Mouse (Mus musculus): Measurements from ENCODE around the gene Nfe2. TPM values are rescaled to one million over a fixed set of nuclear protein-coding genes. Genes with fewer than 3 reads are reported as not detected.

Nfe2 gene
- polyA plus RNA-seq, 2 experiments, result 175 to 178 TPM

- Histone ChIP-seq H3K36me3 (replicated peaks; ENCODE audit: control insufficient read depth, insufficient read depth, low read depth) (no peaks in the 10 kb centered on the region), H3K4me3 (ENCODE audit: insufficient read depth in 1 of 2, low read depth in 2 of 2, low read length in 2 of 2) (peak overlapping the region; percentile 33 to 55), H3K4me1 (replicated peaks; ENCODE audit: control insufficient read depth in 2 of 2, insufficient read depth in 2 of 2, low read length in 1 of 2) (peaks cover 5 to 35% of the 10 kb centered on the region in 2 experiments; a peak in 3 of 4 replicates), H3K9me3 (ENCODE audit: control insufficient read depth, low read length) (no peaks in the 10 kb centered on the region), H3K27ac (no peak overlapping the region), H3K9ac (replicated peaks) (no peak overlapping the region; the same call in 1 of the 2 replicates), H3K4me2 (ENCODE audit: low read depth) (peak overlapping the region; percentile 82), H3K27me3 (ENCODE audit: control insufficient read depth, insufficient read depth, low read length) (peaks cover 30% of the 10 kb centered on the region)
- TF ChIP-seq EP300 (IDR thresholded peaks at IDR 0.05; ENCODE audit: low read depth) (no peak), CTCF (IDR thresholded peaks at IDR 0.05; ENCODE audit: low read depth) (no peak)
- no peak for ATAC-seq (ENCODE audit: insufficient read depth)
- no peak for DNase-seq (ENCODE audit: low read depth in 3 of 3, low spot score in 3 of 3)
- under 1% methylated on average over 9 of the region's 9 CpGs for WGBS (ENCODE audit: insufficient replicate concordance)
These were observed 46.4 kb upstream of the Nfe2 start for GRCm38 (mm10) chr15:103304616-103304969.

DNA sequence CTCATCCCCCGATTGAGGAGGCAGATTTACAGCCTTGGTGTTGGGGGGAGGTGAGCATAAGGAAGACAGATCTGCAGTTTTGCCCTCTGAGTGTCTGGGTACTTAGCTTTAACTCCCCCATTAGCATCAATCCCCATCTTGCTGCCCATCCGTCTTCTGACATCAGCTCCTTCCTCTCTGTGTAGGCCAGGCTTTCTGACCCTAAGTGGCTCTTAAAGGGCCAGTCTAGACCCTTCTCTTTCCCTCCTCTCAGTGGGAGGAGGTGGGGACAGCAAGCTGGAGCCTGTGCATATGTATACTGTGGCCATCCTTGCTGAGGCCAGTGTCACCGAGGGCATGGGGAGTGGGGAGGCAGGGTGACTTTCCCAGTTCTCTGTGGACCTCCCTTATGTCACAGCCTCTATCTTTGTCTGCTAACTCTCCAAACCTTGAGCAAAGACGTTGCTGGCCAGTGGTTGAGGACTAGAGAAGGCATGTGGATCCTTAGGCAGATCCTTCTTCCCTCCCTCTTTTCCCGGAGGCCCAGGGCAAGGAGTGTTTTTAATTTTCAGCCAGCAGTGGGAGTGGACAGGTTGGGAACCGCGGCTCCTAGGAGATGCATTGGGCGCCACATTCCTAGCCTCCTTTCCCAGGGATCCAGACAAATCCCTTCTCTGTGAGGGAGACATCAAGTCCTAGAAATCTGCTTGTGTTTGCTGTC, 45.9 kb upstream of the Nfe2 start:
- H3K4me1 ChIP-seq (replicated peaks; ENCODE audit: control insufficient read depth in 2 of 2, insufficient read depth in 2 of 2, low read length in 1 of 2), result peaks cover 5 to 35% of the 10 kb centered on the region in 2 experiments; a peak in 3 of 4 replicates
- no peak for DNase-seq (ENCODE audit: low read depth in 3 of 3, low spot score in 3 of 3)

GRCm38 (mm10) chr15:103302341-103303021, 44.3 kb upstream of the Nfe2 start:
- H3K9ac ChIP-seq (replicated peaks), result no peak overlapping the region
- no peak overlapping the region for H3K4me3 ChIP-seq (ENCODE audit: insufficient read depth in 1 of 2, low read depth in 2 of 2, low read length in 2 of 2)
- no peak overlapping the region for H3K27ac ChIP-seq
- TF ChIP-seq EP300 (IDR thresholded peaks at IDR 0.05; ENCODE audit: low read depth), result no peak
- no peak for TF ChIP-seq CTCF (IDR thresholded peaks at IDR 0.05; ENCODE audit: low read depth)
- DNase-seq (ENCODE audit: low read depth in 3 of 3, low spot score in 3 of 3) (no peak), ATAC-seq (ENCODE audit: insufficient read depth) (no peak)
- H3K9me3 ChIP-seq (ENCODE audit: control insufficient read depth, low read length), result no peaks in the 10 kb centered on the region
- H3K36me3 ChIP-seq (replicated peaks; ENCODE audit: control insufficient read depth, insufficient read depth, low read depth), result peaks cover 8% of the 10 kb centered on the region
- peaks cover 28% of the 10 kb centered on the region for H3K27me3 ChIP-seq (ENCODE audit: control insufficient read depth, insufficient read depth, low read length)
- H3K4me2 ChIP-seq (ENCODE audit: low read depth), result no peak overlapping the region
- WGBS (ENCODE audit: insufficient replicate concordance), result 19% methylated on average over 6 of the region's 6 CpGs
- H3K4me1 ChIP-seq (replicated peaks; ENCODE audit: control insufficient read depth in 2 of 2, insufficient read depth in 2 of 2, low read length in 1 of 2), result peaks cover 5 to 30% of the 10 kb centered on the region in 2 experiments; a peak in 3 of 4 replicates

More for the DNA sequence above, 45.9 kb upstream of the Nfe2 start:
- peaks cover 30% of the 10 kb centered on the region for H3K27me3 ChIP-seq (ENCODE audit: control insufficient read depth, insufficient read depth, low read length)
- no peaks in the 10 kb centered on the region for H3K9me3 ChIP-seq (ENCODE audit: control insufficient read depth, low read length)
- H3K27ac ChIP-seq, result no peak overlapping the region
- H3K36me3 ChIP-seq (replicated peaks; ENCODE audit: control insufficient read depth, insufficient read depth, low read depth), result no peaks in the 10 kb centered on the region; the same call in 1 of the 2 replicates
- ATAC-seq (ENCODE audit: insufficient read depth), result no peak
- peak overlapping the region in 1 of 2 experiments; percentile 55; a peak in 3 of 4 replicates for H3K4me3 ChIP-seq (ENCODE audit: insufficient read depth in 1 of 2, low read depth in 2 of 2, low read length in 2 of 2)
- H3K4me2 ChIP-seq (ENCODE audit: low read depth), result peak overlapping the region; percentile 82
- WGBS (ENCODE audit: insufficient replicate concordance), result 17% methylated on average over 8 of the region's 8 CpGs
- H3K9ac ChIP-seq (replicated peaks), result no peak overlapping the region
- TF ChIP-seq EP300 (IDR thresholded peaks at IDR 0.05; ENCODE audit: low read depth) (no peak), CTCF (IDR thresholded peaks at IDR 0.05; ENCODE audit: low read depth) (no peak)

- Histone ChIP-seq H3K36me3 (replicated peaks; ENCODE audit: control insufficient read depth, insufficient read depth, low read depth) (peaks cover 15% of the 10 kb centered on the region), H3K4me1 (replicated peaks; ENCODE audit: control insufficient read depth in 2 of 2, insufficient read depth in 2 of 2, low read length in 1 of 2) (peaks cover 5 to 24% of the 10 kb centered on the region in 2 experiments; a peak in 3 of 4 replicates), H3K4me2 (ENCODE audit: low read depth) (no peak overlapping the region), H3K4me3 (ENCODE audit: insufficient read depth in 1 of 2, low read depth in 2 of 2, low read length in 2 of 2) (no peak overlapping the region), H3K9me3 (ENCODE audit: control insufficient read depth, low read length) (no peaks in the 10 kb centered on the region), H3K27me3 (ENCODE audit: control insufficient read depth, insufficient read depth, low read length) (peaks cover 28% of the 10 kb centered on the region), H3K27ac (no peak overlapping the region), H3K9ac (replicated peaks) (no peak overlapping the region)
- ATAC-seq (ENCODE audit: insufficient read depth) (no peak), DNase-seq (ENCODE audit: low read depth in 3 of 3, low spot score in 3 of 3) (no peak)
- TF ChIP-seq CTCF (IDR thresholded peaks at IDR 0.05; ENCODE audit: low read depth), result no peak
- no peak for TF ChIP-seq EP300 (IDR thresholded peaks at IDR 0.05; ENCODE audit: low read depth)
- 39% methylated on average over 5 of the region's 5 CpGs for WGBS (ENCODE audit: insufficient replicate concordance)
These were observed 43.5 kb upstream of the Nfe2 start for GRCm38 (mm10) chr15:103301547-103302340.

All from liver, embryonic 14.5 days (tissue).